In genomic region chr1:42686194-42687131, GRCm38 (mm10) we compare ENCODE assay signal across 9 mouse cellular contexts. TPM values are rescaled to one million over a fixed set of nuclear protein-coding genes. Genes with fewer than 3 reads are reported as not detected.
A peak's percentile ranks its signal among the peaks of the same experiment; 100 is the strongest.
DNase-seq lines count a peak whose midpoint lies in the region; ATAC-seq and TF ChIP-seq lines count a peak whose summit lies in the region.
"Had no signal": no experiment of that assay in that cellular context is flagged by ENCODE, and none has a peak within 500 bp of the region (broad histone marks: within the 10 kb centered on the region; RNA-seq: fewer than 3 reads in every experiment).

No protein-coding gene starts in this region.

- intact Hi-C loops in heart, postnatal 14 days (cut with DNase I) = no loop called here

- H3K9me3 ChIP-seq in ES-E14 (ENCODE audit: control insufficient read depth, insufficient read depth, low read depth, low read length) = no peaks in the 10 kb centered on the region
- no peaks in the 10 kb centered on the region for H3K9me3 ChIP-seq in forebrain, embryonic 13.5 days (replicated peaks)
- H3K9me3 ChIP-seq in neural tube, embryonic 11.5 days (ENCODE audit: control insufficient read depth, low read length) = no peaks in the 10 kb centered on the region

- peak overlapping the region; percentile 98 for H3K4me2 ChIP-seq in forebrain, embryonic 13.5 days
- peak overlapping the region; percentile 94 for H3K4me2 ChIP-seq in neural tube, embryonic 11.5 days (ENCODE audit: low read depth)

- H3K27me3 ChIP-seq in forebrain, embryonic 13.5 days = no peaks in the 10 kb centered on the region
- H3K27me3 ChIP-seq in neural tube, embryonic 11.5 days (ENCODE audit: control insufficient read depth, insufficient read depth, low read length) = peaks cover 19% of the 10 kb centered on the region; the same call in 1 of the 2 replicates

- H3K27ac ChIP-seq in ES-E14 (ENCODE audit: insufficient read depth, low read depth, low read length, poor library complexity, severe bottlenecking) = no peak overlapping the region
- H3K27ac ChIP-seq in forebrain, embryonic 13.5 days = peak overlapping the region; percentile 100
- H3K27ac ChIP-seq in neural tube, embryonic 11.5 days (ENCODE audit: low read depth, low read length) = peak overlapping the region; percentile 89

- DNase-seq in heart, adult 11 months = peak; percentile 82
- DNase-seq in heart, postnatal 14 days = no peak
- DNase-seq in ES-E14 (ENCODE audit: low read depth, low spot score) = no peak
- DNase-seq in kidney, postnatal 14 days = peak; percentile 44
- peak; percentile 86 for DNase-seq in neural tube, embryonic 11.5 days (ENCODE audit: low spot score)
- no peak for DNase-seq in thymus, postnatal 0 days (ENCODE audit: low spot score)

- peak; percentile 60 for ATAC-seq in forebrain, embryonic 13.5 days
- peak; percentile 61 for ATAC-seq in neural tube, embryonic 11.5 days (ENCODE audit: insufficient read depth, low FRiP score, low TSS enrichment)
- ATAC-seq in inflammation-experienced regulatory T-cells, adult 6 months = no peak

- in situ Hi-C loops in ES-E14 (cut with MboI; ENCODE audit: low sequenced_read_pairs in 2 of 2, unreplicated experiment in 2 of 2) = no loop called here

- H3K4me3 ChIP-seq in ES-E14 (ENCODE audit: insufficient read depth in 1 of 2, low read depth in 1 of 2, low read length in 2 of 2, poor library complexity in 1 of 2, severe bottlenecking in 1 of 2) = peak overlapping the region; percentile 46 to 47; a peak in 3 of 4 replicates
- H3K4me3 ChIP-seq in forebrain, embryonic 13.5 days = peak overlapping the region; percentile 99
- H3K4me3 ChIP-seq in neural tube, embryonic 11.5 days (ENCODE audit: low read depth, low read length) = peak overlapping the region; percentile 95

- no peaks in the 10 kb centered on the region; a peak in 1 of 4 replicates for H3K4me1 ChIP-seq in ES-E14 (ENCODE audit: control insufficient read depth in 2 of 2, insufficient read depth in 2 of 2, low read length in 2 of 2, poor library complexity in 1 of 2)
- peaks cover 71% of the 10 kb centered on the region for H3K4me1 ChIP-seq in forebrain, embryonic 13.5 days
- H3K4me1 ChIP-seq in neural tube, embryonic 11.5 days (ENCODE audit: control insufficient read depth, insufficient read depth, low read length) = peaks cover 18% of the 10 kb centered on the region

- H3K36me3 ChIP-seq in ES-E14 (ENCODE audit: control insufficient read depth, insufficient read depth, low read length, poor library complexity, severe bottlenecking) = no peaks in the 10 kb centered on the region
- no peaks in the 10 kb centered on the region for H3K36me3 ChIP-seq in forebrain, embryonic 13.5 days (ENCODE audit: poor library complexity, severe bottlenecking)
- H3K36me3 ChIP-seq in neural tube, embryonic 11.5 days (ENCODE audit: control insufficient read depth, insufficient read depth, low read length) = no peaks in the 10 kb centered on the region

- H3K9ac ChIP-seq in ES-E14 (ENCODE audit: insufficient read depth, low read depth, low read length, poor library complexity, severe bottlenecking) = no peak overlapping the region
- H3K9ac ChIP-seq in forebrain, embryonic 13.5 days = peak overlapping the region; percentile 96
- peak overlapping the region; percentile 71 for H3K9ac ChIP-seq in neural tube, embryonic 11.5 days (ENCODE audit: low read length)

- WGBS in forebrain, embryonic 13.5 days = under 1% methylated on average over 53 of the region's 53 CpGs
- WGBS in neural tube, embryonic 11.5 days = under 1% methylated on average over 53 of the region's 53 CpGs

TF ChIP-seq in ES-E14, 5 proteins besides CTCF, POLR2A, EP300 and RAD21:
- TF ChIP-seq MAFK (IDR thresholded peaks at IDR 0.05; ENCODE audit: insufficient read depth, low read depth, low read length) = peak; percentile 42; the same call in 1 of the 2 replicates
- TF ChIP-seq CHD2 (IDR thresholded peaks at IDR 0.05; ENCODE audit: low read depth, low read length) = no peak
- no peak for TF ChIP-seq ZNF384 (IDR thresholded peaks at IDR 0.05; ENCODE audit: low read depth, low read length)
TF ChIP-seq in ES-E14: peak in this region for 1.

RNA-seq across cellular contexts. Expression of gene Pou3f3, which starts 9.1 kb away (rescaled TPM):
- total RNA-seq in heart, postnatal 14 days (2021) = not detected
- total RNA-seq in ES-E14 (2012; rRNA removed) = 0.21 and 0.31 TPM in 2 replicates
- 37.1 and 44.2 TPM in 2 replicates for polyA plus RNA-seq in forebrain, embryonic 13.5 days (2015; fragmentation: Nextera tagmentation; extraction: Ambion mirVana)
- polyA plus RNA-seq in neural tube, embryonic 11.5 days (2014; fragmentation: Nextera tagmentation; extraction: Ambion mirVana) = 11.4 and 11.9 TPM in 2 replicates
- not detected for polyA plus RNA-seq in inflammation-experienced regulatory T-cells, adult 6 months (2017; shearing (Covaris generic))
- polyA plus RNA-seq in thymus, postnatal 0 days (2015; fragmentation: Nextera tagmentation; extraction: Ambion mirVana) = 0.03 and 0.04 TPM in 2 replicates
- total RNA-seq: neutrophil, adult 5-6 weeks had no signal

Comparison
In these comparisons a context has a peak if more than half of its experiments do, and no peak if none do; other contexts are left out.
1. DNase-seq: peak in heart, adult 11 months (single experiment), kidney, postnatal 14 days (single experiment) and neural tube, embryonic 11.5 days (single experiment); none in heart, postnatal 14 days (0 of 2), ES-E14 (single experiment) and thymus, postnatal 0 days (single experiment).
2. H3K4me3 ChIP-seq: peak in every context shown above with its lines; median percentile 99 in forebrain, embryonic 13.5 days; 95 in neural tube, embryonic 11.5 days; 46 in ES-E14.
3. RNA of gene Pou3f3, which starts 9.1 kb away (polyA plus RNA-seq): 37.1 to 44.2 TPM in forebrain, embryonic 13.5 days and 11.4 to 11.9 TPM in neural tube, embryonic 11.5 days; 0.03 to 0.04 TPM in thymus, postnatal 0 days and not detected in inflammation-experienced regulatory T-cells, adult 6 months; every median in the first group is over 10 times any median in the second.